Mouse (Mus musculus) natural killer cell, adult 2 months (primary cell): ENCODE data around the gene Nf1.

Source experiments
- DNase-seq, 2 experiments: peaks; one replicate each; pipeline ENCODE4 v3.0.0; 2022; ENCODE audit warnings: low spot score in 2 of 2

Nf1 gene

DNA sequence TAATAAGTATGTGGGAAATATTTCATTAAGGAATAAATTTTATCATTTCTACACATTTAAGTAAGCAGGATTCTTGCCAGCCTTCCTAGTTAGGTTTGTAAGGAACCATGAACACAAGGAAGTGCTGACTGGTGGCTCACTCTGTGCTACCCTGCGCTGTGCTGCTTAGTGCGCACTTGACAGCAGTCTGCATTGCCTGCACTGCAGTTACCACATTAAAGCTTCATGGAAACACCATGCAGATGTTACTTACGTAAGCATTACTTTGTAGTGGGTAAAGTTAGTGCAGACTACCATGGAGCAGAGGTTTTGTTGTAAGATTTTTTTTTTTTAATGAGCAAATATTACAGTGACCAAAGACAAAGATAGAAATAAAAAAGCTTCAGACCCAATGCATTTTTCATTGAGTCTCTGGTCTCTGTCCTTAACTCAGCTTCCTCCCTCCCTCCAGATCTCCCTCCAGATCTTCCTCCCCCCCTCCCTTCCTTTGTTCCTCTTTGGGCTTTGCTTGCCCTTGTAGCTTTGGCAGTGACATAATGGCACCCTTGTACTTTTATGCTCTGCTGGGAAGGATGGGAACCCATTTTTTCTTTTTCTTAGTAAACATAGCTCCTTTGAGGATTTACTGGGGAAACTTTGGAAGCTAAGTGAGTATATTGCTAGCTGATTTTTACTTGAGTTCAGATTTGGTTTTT, 121.4 kb downstream of the Nf1 start:
- DNase-seq: peak; percentile 2 to 7

DNA sequence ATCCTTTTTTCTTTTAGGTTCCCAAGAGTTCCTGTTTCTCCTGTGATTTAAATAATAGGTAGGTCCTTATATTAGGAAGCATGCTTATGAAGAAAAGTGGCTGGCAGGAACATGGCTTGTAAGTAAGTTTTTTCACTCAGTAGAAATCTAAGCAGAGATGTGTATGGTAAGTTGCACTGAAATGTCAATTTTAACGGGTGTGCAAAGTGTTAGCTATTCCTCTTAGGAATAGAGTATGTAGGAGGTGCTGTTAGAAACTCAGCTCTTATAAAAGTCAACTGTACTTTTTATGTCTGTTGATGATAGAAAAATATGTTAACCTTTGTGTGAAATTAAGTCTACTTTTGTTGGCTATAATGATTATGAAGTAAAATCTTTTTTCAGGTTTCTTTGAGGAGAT, 128.6 kb downstream of the Nf1 start:
- DNase-seq: no peak

DNA sequence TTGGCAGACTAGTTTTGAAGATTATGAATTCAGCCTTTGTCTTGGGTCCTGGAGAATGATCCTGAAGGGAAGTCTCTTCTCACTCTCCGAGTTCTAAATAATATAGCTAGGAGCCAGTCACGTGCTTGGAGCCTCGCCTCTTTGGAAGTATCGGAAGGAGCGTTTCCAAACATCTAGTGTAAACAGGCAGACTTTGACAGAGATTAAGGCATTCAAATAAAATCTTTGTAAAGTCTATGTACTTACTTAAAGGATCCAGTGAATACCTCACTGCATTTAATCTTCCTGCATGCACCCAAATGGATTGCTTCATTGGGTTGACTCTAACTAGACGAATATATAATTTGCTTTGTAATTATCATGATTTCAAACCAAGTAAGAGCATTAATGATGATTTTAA, 143.9 kb downstream of the Nf1 start:
- no peak for DNase-seq

DNA sequence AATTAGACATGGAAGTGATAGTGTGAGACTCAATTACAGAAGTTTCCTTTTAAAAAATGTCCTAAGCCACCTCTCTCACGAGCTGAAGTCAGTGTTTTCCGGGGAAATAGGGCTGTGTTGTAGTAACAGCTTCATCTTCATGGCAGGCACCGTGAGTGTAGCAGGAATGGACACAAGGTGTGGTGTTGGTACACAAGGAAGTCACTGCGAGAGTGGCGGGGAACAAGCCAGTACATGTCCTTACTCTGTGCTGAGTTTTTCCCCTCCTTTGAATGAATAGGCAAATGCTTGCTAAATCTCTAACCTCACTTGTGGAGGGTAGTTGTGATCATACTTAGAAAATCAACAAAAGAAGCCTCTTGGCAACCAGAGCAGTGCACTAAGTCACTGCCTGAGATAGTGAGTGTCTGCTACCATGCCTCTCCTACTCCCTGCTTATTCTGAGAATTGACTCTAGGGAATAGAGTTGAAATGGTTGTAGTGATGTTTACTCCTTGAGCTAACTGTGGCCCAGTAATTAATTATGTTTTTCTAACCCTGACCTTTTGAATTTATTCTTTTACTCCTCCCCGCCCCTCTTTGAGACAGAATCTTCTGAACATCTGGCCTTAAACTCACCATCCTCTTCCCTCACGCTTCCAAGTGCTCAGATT, 144.5 kb downstream of the Nf1 start:
- DNase-seq: no peak

DNA sequence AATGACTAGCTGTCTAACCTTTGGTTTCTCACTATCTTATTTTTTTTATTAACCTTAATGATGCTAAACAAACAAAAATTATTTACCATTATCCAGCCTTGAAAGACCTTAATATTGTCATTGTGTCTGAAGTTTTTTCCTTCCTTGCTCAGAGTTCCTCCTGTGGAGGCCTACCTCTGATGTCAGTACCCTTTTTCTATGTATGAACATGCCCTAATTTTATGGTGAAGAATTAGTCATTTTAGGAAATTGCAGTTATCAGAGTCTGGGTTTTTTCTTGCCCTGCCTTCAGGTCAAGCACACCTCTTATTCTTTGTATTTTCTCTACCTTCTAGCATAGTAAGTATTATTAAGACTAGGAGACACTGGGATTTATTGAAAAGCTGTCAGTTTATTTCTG, 145.2 kb downstream of the Nf1 start:
- DNase-seq: no peak

DNA sequence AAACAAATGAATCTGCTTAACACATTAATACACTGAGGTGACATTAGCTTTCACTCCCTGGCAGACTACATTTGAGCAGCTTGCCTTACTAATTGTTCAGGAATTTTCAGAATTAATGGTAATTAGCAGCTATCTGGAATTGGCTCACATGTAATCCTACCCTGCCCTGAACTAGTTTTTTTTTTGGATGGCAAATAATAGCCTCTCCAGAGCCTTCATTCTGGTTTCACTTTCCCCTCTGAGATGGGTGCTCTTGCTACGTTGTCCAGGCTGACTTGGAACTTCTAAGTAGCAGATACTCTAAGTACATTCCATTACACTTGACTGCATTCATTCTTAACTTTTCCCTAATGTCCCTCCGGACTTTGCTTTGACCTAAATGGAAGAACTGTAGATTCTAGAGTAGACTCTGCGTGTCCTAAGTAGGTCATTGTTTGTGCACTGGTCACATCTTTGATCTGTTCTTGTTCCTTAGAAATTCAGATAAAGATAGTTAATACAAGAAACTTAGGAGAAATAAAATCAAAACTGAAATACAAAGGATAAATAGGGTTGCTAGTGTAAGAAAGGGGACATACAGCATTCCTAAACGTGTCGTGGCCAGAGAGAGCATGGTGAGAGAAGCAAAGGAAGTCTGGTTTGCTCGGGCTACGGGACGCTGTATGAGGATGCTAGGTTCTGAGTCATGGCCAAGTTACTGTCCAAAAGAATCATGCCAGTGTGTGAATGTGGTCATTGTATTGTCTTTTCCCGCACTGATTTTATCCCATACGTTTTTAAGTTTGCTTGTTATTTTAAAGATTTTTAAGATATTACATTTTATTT, 155.7 kb downstream of the Nf1 start:
- DNase-seq: no peak

DNA sequence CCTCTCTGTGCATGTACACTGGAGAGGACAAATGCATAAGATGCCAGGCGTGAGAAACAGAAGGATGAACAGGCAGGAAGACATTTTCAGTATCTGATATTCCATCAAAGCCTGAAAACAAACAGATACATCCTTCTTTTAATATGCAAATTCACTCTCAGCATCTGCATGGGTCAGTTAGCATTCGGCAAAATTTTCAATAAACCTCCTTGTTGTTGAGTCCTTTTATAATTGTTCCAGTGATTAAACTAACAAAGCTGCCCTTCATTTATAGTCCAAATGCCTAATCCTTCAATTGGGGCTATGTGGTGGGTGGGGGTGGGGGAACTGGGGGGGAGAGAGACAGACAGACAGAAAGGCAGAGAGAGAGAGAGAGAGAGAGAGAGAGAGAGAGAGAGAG, 163.4 kb downstream of the Nf1 start:
- DNase-seq: no peak

DNA sequence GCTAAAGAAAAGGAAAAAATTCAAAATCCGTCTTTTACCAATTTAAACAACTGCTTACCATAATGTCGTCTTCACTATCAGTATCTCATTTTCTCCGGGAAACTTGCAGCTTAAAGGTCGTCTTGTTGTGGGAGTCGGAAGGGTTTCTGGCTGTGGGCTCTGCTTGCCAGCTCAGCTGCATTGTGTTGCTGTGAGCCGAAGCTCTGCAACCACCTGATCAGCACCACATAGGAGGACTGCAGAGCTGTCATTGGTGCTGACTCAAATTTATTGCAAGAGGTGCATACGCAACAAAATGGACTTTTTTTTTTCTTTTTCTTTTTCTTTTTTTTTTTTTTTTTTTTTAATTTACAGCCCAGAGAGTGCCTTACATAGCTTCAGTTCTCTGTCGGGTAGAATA, 164.4 kb downstream of the Nf1 start, which contains the start of gene Omg:
TSS of gene Omg (minus strand) at position 240 of the 400 bp plus-strand sequence.
- no peak for DNase-seq

DNA sequence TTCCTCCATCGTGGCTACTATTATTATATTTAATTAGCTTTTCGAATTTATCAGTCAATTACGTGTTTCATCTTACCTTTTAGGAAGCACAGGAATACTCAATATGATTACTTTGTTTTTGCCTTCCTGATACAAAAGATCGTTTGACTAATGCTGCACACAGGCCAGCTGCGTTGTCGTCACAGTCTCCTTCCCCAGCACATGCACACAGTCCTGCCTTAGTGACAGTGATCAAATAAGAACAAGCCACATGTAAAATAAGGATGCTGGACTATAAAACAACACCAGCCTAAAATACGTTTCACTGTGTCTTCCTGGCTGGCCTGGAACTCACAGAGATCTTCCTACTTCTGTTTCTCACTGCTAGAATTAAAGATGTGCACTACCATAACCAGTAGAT, 165.0 kb downstream of the Nf1 start:
- no peak for DNase-seq

DNA sequence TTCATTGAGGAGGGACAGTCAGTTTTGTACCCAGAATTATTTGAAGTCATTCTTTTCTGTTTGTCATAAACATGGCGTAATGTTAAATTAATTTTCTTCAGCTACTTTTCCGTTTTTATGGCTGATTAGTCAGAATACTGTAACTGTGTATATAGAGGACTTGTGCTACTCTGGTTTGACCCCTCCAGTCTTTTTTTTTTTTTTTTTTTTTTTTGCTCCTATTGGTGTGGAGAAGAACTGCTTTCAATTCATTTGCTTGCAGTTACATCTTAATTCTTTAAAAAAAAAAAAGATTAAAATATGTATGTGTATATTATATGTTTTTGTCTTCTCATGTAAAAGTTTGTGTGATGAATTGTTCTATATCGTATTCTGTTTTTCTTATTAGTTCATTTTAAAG, 172.5 kb downstream of the Nf1 start:
- no peak for DNase-seq

DNA sequence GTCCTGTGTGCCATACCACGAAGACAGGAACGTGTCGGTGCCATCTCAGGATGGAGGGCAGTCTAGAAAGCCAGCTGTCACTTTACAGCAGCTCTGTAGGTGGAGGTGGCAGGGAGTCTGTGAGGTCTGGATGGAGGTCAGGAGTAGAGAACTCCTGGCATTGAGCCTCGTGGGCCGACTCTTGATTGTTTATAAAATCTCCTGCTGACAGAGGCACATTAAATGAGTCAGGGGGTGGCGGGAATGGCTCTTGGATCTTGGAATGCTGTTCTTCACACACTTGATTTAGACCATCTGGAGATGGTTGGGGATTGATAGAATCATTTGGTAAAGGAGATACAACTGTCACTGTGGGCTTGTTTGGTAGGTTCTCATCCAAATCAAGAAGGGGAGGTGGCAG, 175.8 kb downstream of the Nf1 start:
- no peak for DNase-seq

DNA sequence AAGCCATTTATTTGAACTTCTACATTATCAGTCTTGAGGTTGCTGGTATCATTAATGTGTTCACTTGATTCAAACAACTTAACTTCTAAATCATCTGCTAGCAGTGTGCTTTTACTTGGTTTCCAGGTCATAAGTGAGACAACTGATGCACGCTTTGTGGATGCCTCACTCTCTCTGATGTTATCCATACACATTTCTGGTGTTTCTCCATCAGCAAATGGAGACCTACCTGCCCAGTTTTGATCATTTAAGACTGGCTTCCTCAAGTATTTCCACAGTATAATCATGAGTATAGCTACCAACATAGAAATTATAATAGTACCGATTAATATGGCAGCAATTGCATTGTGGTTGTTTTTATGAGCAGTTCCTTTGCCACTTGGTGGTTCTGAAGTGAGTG, 176.3 kb downstream of the Nf1 start:
- no peak for DNase-seq

DNA sequence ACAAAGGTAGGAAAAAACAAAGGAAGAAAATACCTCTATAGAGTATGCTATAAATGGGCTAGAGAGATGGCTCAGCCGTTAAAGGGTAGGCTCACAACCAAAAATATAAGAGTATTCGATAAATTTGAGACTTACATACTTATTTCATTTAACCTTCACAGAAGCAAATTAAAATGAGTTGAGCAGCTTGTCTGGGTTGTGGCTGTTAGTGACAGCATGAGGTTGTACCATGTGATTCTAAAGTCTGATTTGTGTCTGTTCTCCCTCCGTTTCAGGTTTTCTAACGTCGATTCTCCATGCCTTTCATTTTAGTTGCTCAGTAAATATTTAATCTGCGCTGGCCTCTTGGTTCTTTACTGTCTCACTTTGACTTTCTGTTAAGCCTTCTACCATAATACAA, 179.8 kb downstream of the Nf1 start:
- DNase-seq: no peak

DNA sequence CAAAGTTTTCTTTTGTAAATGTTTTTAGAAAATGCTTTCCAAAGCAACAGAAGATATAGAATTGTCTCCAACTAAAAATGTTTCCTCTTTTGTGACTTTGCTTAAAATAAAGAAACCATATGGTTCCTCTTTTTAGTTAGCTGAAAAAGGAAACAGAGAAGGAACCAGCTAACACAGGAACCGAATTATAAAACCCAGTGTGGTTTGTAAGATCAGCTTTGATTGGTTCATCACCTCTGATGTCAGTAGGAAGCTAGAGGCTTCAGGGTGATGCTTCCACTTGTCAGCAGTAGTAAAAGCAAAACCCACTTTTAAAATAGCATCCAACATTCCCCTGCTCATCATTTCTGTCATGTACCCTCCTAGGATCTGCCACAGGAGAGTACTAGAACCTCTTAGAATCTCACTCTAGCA, 180.4 kb downstream of the Nf1 start:
- peak; percentile 64 to 65 for DNase-seq

DNA sequence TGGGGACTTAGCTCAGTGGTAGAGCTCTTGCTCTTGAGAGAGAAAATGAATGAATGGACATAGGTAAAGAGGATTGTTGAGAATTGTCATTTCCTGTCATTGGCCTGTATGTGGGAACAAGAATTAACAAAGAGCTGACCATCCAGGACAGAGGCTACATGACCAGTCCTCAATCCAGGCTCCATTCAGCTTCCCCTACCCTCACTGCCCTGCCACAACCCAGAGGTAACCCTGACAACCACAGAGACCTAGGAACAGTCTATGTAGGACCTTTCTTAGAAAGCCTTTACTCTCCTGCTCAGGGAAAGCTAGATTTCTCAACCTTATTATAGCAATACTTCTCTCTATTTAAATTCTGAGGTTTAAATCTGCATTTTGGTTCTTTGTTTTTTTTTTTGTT, 181.3 kb downstream of the Nf1 start:
- DNase-seq: no peak

DNA sequence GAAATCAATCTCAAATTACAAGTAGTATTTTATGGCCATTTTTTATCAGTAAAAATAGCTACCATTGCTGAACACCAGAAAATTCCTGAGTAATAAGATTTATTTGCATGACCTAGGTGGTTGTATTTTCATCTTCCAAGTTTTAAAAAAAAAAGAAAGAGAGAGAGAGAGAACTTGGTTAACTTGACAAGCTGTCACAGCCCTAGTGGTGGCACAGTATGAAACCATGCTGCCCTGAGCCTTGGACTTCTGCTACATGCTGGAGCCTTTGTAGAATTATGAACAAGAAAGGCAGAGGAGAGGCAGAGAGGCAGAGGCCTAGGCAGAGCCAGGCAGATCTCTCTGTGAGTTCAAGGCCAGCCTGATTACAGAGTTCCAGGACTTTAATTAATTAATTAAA, 182.4 kb downstream of the Nf1 start:
- peak in 1 of 2 experiments; percentile 45 for DNase-seq

DNA sequence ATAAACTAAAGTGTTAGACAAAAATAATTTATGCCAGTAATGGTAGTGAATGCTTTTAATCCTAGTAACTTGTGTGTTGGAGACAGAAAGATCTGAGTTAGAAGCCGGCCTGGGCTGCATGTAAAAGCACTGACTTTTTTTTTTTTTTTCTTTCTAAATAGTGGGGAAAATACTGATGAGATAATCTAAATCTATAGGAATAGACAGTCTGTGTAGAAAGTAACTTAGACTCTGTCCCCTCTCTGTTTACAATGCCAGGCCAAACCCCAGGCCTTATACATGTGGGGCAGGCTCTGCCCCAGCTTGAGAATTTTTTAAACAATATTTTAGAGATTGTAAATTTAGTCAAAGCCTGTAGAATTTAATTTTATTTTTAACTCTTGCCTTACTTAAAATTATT, 183.5 kb downstream of the Nf1 start:
- no peak for DNase-seq

DNA sequence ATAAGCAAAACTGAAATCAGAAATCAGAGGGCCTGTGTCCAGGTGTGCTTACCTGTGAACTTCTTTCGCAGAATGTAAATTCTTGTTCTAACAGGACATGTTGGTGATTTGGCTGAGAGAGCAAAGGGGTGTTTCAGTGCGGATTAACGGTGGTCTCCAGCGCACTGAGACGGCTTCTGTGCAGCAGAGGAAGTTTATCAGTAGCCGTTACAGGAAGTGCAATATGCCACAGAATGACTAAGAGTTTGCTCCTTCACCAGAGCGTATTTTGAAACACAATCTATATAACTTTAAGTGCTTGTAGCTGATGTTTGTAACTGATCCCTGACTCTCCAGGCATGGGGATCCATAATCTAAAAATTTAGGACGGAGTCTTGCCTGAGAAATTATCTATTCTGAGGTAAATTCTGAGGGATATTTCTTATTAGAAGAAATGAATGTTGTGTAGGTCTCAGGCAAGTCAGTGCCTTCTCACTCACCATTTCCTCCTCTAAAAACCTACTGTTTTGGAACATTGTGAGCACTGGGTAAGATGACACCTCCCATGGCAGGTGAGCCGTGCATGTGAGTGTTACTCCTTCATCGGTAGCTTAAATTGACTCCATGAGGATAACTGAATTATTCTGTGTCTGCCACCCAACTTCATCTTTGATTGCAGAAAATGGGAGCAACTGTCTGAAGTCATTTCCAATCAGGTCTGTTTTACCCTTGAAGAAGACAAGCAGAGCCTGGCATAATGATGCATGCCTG, 184.2 kb downstream of the Nf1 start, which contains the start of gene Evi2b:
TSS of gene Evi2b (minus strand) at position 203 of the 750 bp plus-strand sequence.
- DNase-seq: peak; percentile 59 to 60

DNA sequence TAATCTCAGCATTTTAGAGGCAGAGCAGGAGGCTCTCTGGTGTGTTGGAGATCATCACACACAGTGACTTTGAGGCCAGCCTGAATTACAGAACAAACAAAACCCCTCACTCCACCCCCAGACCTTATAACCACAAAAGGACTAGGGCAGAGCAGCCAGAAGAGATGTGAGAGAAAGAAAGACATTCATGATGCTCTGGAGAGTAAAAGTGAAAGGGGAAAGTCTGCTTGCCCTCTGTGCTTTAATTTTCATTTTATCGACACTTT, 184.8 kb downstream of the Nf1 start:
- DNase-seq: peak; percentile 31 to 42

DNA sequence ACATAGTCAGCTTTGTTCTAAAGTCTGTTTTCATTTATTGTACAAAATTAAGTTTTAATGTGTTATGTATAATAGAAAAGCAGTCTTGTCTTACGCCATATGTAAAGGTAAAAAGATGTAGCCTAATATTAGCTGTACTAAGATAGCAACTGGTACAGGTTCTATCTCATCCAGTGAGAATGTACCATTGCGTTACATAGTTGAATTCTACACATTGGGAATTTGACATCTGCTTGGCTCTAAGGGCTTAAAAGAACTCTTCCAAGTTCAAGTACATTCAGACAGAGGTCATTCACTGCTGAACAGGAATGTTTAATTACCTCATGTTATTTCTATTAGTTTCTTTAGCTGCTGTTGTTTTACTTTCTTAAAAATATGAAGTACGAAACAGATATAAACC, 187.1 kb downstream of the Nf1 start:
- no peak for DNase-seq

DNA sequence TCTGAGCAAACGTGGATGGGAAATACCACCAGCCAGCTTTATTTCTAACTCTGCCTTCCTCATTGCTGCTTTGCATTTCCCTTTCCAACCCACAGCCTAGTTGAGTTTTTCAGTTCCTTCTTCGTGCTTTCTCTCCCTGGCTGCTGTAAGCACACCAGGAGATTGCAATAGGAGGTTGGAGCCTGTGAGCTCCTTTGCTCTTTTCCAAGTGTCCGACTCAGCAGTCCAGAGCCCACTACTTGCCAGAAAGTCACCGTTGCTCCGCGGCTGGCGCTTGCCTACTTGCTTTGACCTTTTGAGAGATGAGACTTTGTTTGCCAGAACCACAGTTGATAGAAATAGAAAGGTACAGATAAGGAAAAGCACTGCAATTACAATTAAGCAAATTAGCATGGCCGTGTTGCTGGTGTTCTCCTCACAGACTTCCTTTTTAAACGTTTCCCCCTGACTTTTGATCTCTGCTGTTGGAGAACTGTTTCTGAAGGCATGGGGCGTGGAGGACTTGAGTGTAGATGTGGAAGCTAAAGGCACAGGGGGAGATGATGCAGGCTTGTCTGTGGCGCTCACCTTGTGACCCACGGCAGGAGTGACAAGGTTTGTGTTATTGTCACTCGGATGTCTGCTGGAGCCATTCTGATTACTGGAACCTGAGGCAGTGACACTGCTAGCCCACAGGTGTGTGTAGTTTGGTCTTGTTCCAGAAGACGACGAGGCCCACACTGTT, 187.7 kb downstream of the Nf1 start:
- peak in 1 of 2 experiments; percentile 46 for DNase-seq
